Mouse (Mus musculus) ES-Bruce4 (cell line): ENCODE data around the gene Rad9a.

ENCODE experiments used
- CTCF ChIP-seq: IDR thresholded peaks from one replicate; pipeline ENCODE4 v1.8.1; 2011; ENCODE audit warnings: low read depth, low read length
- EP300 ChIP-seq: IDR thresholded peaks from 2 replicates; pipeline ENCODE4 v1.6.1; 2011; ENCODE audit warnings: low read depth, low read length; ENCODE audit not compliant: insufficient read depth

DNA sequence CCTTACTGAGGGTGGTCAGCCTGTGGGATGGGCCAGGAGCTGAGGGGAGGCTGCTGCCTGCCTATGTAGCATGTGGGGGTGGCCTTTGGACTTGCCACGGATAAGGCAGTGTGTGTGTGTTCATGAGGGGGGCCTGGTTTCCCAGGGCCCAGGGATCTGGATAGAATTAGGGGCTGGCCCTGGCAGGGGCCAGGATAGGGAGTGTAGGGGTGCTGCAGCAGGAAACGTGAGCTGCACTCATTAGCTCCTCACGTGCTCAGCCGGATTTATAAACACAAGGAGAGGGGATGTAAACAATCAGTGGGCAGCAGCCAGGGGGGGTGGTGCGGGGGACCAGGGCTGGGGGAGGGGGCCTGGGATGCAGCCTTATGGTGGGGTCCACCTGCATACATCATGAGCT lies 15.7 kb upstream of the Rad9a start:
- TF ChIP-seq CTCF (no peak), EP300 (no peak)
